Mouse (Mus musculus) CD4-positive helper T cell, adult 2 months (primary cell): ENCODE measurements around the gene Slc12a7.

ENCODE experiments used
- DNase-seq: peaks from one replicate; pipeline ENCODE4 v3.0.0-alpha.2; 2012; ENCODE audit warnings: low read depth, missing footprints, low spot score

The Slc12a7 gene

DNA sequence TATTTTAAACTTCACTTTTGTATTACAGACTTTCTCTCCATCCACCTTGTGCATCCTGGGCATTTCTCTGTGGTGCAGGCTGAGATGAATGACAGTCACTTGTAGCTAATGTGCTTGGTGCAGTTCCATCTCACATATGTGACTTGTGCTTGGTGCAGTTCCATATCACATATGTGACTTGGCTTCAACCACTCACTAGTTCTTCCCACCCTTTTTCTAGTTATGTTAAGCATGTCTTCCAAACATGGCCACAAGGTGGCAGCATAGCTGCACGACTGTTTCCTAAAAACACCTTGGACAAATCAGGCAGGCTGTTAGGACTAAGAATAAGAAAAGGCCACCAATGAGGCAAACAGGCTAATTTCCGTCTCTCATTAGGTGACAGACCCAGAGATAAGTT, 14.7 kb upstream of the Slc12a7 start:
- peak; percentile 85 for DNase-seq

DNA sequence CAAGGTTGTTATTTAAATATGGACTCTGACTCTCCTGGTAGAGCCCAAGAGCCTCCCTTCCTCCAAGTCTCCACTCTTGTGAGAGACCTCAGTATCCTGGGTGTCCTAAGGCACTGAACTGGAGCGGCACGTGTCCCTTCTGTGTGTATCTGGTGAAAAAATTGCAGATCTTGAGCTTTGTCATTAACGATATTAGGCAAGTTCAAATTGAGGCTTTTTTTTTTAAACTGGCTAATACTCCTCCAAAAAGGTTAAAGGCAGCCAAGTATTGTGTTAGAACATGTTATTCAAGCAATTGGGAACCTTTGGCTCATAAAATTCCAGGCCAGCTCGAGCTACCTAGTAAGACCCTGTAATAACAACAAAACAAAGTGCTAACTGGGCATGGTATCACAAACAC, 12.7 kb upstream of the Slc12a7 start:
- no peak for DNase-seq

DNA sequence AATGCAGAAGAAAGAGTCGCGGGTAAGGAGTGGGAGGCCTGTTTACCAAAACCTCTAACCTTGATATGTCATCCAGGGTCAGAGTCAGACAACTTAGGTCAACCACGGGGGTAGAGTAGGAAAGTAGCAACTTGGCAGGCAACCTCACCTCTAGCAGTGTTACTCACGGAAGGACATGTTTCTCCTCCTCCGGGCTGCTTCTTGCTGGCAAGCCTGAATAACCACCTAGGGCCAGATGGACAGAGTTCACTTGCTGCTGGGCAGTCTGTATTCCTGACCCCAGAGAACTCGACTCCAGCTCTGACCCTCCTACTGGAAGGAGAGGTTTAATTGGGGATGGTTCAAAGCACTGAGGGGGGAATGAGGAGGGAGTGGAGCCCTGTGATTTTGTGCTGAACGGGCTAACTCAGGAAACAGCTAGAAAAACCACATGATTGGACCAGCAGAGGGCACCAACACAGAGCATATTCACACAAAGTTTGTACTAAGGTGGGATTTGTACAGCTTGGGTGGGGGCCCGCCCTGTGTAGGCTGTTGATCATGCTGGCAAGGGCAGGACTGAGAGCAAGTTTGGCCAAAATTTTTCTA, 9.7 kb upstream of the Slc12a7 start:
- peak; percentile 49 for DNase-seq

DNA sequence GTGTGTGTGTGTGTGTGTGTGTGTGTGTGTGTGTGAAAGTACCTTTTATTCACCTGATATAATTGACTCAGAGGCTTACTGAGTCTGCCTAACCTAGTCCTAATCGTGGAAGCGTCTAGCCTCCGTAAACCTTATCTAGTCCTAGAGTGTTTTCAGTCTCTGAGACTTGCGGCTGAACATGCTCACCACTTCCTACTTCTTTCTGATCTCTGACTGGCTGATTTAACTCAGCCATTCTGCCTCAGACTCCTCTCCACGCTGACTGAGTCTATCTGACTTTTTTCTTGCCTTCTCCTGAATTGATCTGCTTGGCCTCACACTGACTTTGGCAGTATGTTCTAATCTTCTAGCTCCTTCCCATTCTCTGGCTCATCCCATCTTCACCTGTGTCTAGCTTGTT, 7.6 kb upstream of the Slc12a7 start:
- DNase-seq = peak; percentile 75

DNA sequence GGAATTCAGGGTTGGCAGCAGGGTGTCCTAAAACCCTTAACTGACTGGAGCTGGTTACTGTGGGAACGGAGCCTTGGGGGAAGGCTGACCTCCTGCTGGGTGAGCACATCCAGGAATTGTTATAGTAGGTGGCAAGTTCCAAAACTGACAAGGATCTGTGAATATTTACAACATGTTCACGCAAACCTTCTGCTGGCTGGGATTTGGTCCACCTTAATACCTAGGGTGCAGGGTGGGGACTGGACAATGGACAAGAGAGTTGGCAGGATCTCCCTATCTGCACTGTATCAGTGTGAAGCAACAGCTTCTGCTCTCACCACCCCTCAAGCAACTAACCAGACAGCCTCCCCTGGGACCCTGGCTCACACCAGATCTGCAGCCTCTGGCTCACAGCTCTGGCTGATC, 5.3 kb upstream of the Slc12a7 start:
- DNase-seq = no peak

DNA sequence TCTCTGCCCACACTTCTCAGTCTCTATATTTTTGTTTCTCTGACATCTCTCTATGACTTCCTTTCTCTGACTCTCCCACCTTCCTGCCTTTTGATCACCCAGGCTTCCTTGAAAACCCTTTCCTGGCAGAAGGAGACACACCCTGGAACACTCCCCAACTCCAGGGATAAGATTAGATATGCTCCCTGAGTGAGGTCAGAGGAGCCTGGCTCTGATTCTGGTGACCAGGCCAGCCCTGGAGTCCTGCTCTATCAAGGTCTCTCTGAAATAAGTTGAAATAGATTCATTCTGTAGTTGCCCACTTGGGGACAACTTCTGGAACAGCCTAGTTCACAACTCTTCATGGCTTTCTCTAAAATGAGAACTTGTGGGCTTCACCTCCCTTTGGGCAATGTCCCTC, 4.3 kb upstream of the Slc12a7 start:
- no peak for DNase-seq

DNA sequence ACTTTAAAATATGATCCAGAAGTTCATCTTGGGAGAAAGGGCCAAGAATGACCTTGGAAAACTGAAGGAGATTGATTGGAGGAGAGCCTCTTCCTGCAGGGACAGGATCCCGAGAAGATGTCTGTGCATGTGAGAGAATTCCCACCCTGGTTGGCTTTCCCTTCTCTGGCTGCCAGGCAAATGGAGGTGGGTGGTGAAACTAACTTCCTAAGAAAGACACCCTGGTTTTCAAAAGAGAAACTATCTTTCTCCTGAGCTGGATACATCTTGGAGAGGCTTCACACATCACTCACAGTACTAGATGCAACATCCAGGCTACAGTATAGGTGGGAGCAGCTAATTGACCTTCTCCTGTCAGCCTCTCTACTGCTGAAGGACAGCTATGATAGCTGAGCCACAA, 2.0 kb upstream of the Slc12a7 start:
- no peak for DNase-seq

DNA sequence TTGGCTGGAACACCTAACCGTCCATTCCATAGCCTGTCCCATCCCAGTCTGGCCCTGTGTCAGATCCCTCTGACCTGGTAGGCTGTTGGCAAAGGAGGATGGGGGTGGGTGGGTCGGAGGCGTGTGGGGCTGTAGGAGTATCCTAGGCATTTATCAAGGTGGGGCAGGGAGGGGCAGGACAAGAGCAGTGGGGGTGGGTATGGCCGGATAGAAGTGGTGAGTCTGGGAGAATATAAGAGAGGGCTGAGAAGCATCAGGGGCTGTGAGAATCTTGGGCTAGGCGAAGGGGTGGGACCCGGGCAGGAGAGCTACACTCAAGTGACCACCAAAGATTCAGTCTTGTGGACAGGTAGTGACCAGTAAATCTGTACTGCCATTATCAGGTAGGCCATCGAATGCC, 659 bp upstream of the Slc12a7 start:
- DNase-seq = no peak

DNA sequence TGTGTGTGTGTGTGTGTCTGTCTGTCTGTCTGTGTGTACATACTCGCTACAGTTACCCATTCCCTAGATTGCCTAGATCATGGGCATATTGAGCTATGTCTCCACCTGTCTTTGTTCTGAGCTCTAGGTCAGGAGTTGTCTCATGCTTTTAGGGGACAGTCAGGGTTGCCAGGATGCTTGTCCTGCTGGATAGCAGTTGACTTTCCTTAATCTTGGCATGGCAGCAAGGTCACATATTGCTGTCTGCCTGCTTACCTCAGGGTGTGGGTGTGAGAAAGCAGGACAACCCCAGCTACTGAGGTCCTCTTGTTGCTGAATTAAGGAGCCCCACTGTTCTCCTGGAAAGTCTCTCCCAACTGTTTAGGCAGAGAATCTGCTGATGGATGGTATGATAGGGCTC, 1.5 kb downstream of the Slc12a7 start:
- no peak for DNase-seq

DNA sequence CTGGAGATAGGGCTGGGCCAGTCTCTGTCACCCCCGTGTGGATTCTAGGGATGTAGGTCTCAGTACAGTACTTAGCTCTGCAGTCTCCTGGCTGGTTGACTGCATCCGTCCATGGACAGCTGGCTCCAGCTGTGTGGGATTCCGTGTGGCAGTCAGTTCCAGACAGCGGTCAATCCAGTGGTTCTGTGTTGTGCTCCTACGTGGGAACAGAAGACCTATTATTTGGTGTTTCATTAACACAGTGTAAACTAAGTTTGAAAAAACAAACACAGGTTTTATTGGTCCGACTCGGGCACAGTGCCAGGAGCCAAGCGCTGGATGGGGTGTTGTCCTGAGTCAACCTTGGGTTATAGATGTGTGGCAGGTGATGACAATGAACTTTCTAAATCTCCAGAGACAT, 2.4 kb downstream of the Slc12a7 start:
- DNase-seq = no peak

DNA sequence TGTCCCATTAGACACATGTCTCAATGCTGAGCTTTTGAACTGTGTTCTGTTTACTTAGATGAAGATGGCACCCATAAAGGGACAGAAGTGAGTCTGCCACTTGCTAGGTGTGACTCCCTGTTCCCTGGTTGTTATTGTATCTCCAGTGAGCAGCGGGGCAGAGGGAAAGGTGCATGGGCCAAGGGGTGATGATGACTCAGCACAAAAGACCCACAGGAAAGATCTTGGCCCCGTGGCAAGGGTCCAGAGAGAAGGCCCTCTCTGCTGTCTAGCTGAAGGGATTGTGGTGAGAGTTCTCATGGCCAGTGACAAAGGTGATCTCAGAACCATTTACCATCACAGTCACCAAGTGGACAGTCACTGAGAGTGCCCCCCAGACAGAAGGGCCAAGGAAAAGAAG, 3.0 kb downstream of the Slc12a7 start:
- no peak for DNase-seq

DNA sequence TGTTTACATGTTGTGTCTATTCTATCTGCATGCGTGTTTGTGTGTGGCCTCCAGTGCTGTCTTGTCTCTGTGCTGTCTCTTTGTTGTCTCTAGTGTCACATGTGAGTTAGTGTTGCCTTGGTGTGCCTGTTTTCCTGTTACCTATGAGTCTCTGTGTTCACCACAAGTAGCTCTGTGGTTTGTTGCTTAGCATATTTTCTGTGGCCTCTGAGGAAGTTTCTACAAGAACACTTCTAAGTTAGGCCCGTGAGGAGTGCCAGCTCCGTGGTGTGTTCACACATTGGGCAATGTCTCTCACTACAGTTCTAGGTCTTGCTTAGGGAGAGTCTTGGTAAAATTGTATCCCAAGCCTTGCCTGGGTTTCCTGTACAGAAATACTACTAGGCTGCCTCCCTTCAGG, 4.0 kb downstream of the Slc12a7 start:
- peak; percentile 83 for DNase-seq

DNA sequence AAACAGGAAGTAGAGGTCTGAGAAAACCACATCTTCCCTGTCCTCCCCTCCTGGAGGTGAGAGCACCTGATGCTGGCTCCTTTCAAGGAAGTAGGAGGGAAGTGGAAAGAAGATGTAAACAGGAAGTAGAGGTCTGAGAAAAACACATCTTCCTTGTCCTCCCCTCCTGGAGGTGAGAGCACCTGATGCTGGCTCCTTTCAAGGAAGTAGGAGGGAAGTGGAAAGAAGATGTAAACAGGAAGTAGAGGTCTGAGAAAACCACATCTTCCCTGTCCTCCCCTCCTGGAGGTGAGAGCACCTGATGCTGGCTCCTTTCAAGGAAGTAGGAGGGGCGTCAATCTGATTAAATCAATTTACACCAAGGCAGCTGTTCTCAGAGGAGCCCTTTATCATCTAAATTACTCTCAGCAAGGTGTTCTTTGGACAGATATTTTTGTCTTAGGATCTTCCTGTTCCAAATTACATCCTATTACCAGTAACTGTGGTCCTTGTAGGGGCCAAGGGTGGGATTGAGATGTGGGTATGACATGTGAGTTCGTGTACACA, 7.6 kb downstream of the Slc12a7 start:
- peak; percentile 34 for DNase-seq

DNA sequence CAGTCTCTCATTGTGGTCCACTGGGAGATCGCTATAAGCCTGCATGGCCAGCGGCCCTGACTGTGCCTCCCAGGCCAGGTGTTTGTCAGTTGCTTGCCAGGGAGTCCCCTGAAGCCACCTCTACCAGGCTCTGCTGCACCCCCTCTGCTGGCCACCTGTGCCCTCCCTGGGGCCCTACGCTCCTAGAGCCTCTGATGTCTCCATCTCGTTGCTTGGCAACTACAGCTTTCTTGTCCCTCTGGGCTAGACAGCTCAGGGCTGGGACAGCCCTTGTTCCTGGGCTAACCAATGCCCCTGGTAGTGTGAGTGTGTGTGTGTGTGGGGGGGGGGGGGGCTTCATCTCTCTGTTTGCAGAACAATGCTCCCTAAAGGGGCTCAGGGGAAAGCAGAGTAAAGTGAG, 10.1 kb downstream of the Slc12a7 start:
- no peak for DNase-seq

DNA sequence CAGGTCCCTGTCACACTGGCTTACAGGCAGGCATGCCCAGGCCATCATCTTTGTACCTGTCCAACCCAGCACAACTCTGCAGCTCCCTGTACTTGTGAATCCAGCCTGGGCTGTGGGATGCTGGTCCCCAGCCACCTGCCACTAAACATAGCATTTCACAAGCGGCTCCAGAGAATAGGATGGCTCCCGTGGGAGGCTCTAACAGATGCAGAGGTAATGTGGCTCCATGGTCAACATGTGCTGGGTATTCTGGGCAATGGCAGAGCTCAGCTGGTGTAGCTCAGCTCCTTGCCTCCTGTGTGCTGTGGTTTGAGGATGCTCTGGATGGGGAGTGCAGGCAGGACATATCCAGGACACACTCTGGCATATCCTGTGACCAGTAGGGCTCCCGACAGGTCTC, 10.8 kb downstream of the Slc12a7 start:
- no peak for DNase-seq

DNA sequence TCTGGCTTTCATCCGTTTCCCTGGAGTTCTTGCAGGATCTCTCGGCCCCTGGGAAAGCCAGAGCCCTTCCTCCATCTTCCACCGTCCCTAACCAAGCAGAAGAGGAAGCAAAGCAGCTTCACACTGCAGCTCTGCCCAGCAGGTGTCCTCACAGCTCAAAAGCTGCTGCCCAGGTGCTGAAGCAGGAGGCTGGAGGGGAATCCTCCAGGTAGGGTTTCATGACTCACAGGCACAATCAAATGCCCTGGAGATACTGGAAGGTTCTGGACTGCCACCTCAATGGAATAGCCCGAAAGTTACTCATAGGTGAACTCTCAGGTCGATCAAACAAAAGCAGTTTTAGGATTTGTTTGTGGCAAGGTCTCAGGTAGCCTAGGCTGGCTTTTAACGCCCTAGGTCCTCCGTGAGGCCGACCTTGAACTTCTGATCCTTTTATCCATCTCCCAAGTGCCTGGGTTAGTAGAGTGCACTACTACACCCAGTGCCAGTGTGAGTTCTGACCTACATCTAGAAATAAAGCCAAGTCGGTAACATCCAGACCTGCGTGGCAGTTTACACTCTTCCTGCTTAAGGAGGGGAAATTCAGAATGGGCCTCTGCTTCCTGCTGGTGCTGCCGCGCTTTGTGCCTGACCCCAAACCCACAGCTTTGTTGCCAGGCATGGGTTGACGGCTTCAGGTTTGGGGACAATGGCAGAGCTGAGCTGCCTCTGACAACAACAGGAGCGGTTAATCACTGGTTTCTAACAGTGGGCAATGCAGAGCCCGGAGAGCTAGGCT, 16.0 kb downstream of the Slc12a7 start:
- peak; percentile 60 for DNase-seq

DNA sequence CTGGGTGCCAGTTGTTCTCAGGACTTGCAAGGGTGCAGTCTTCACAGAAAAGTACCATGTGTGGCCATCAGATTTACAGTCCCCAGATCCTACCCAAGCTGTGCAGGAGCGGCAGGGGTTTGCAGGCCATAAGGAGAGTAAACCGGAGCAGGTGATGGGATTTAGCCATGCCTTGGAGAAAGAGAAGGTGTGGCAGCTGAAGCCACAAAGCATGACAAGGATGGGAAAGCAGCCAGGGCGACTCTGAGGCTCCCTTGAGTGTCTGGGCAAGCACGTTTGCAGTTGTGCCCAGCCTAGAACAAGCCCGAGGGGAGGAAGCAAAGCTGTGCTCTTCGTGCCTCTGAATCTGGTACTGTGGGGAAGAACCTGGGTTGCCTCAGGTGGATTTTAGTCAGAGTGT, 17.5 kb downstream of the Slc12a7 start:
- no peak for DNase-seq

DNA sequence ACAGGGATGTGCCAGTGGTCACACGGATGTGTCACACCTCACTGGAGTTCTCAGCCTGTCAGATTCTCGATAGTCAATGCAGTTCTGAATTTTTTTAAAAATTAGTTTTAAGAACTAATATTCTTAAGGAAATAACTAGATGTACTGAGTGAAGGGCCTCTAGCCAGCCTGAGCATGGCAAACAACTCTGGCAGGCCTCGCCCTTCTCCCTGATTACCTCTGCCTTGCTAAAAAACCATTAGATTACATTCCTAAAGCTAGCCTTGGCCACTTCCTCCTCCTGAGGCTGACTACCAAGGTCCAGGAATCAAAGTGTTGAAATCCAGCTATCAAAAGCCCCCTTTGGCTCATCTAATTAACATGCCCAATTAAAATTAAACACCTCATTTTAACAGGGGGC, 18.4 kb downstream of the Slc12a7 start:
- no peak for DNase-seq

DNA sequence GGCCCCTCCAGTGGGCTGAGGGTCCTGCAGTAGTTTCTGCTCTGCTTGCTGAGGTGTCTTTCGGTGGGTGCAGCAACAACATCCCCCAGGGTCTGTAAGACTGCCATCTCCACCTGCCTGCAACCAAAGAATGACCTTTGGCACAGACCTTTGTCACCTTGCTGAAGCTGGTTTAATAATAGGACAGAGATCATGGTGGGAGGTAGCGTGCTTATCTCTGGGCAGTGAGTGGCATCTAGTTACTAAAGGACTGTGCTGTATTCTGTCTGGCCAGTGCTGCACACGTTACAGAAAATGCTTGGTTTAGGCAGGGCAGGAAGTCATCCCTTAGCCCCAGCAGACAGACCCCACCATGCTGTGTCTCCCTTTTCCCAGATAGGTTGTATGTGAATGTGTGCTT, 22.9 kb downstream of the Slc12a7 start:
- no peak for DNase-seq

DNA sequence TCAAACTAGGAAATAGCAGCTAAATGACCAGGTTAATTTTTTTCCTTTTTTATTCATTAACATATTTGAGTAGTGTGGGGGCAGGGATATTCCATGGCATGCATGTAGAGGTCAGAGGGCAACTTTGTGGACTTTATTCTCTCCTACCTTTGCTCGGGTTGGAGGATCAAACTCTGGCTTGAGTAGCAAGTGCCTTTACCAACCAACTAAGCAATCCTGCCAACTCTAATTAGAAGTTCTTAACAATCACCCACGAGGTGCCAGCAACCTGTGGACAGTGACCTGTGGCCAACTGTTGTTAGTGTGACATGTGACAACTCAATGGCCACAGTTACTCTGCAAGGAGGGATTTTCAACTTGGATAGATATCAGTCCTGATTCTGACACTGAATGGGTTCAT, 24.0 kb downstream of the Slc12a7 start:
- no peak for DNase-seq

DNA sequence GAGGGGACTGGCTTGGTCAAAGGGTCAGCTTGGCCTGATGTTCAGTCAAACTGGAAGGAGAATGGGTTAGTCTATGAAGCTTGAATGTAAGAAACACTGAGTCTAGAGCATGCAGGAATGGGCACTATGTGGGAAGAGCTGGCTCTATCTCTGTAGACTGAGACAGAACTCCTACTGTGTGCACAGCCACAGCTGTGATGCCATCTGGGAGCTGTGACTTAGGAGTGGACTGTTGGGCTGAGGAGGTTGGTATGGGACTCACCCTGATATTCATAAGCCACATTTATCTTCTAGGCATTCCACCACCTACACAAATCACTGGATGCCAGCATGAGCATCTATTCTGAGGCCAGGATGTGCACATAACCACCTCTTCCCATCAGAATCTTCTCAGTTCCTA, 24.5 kb downstream of the Slc12a7 start:
- no peak for DNase-seq

DNA sequence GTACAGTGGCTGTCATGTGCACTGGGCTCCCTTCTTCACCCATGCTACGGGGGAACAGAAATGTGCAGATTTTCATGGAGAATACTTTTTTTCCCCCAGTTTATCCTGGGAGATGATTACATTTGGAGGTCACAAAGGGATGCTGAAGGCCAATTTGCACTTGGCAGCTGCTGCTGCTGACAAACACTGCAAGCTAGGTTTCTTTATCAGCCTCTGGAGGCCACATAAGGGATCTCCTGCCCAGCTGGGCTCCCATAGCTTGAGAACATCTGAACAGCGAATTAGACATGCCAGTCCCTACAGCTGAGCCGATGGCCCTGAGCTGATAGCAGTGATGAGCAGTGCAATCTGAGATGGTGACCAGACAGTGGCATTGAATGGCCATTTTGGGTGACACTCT, 26.7 kb downstream of the Slc12a7 start:
- no peak for DNase-seq

DNA sequence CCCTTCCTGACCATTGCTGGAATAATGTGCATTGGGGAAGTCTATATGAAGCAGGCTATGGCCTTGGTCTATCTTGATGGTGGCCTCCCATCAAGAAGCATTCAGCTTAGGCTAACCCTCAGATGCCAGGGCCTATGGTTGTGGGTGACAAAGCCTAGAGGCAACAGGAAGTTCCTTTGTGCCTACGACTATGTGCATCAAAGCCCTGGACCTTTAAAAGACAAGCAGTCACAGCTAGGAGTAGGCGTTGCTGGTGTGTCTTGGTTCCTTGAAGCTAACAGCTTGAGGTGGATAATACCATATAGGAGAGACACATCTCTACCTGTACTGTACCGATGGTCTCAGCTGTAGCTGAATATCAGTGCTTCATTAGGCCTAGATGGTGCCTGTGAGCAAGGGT, 27.2 kb downstream of the Slc12a7 start:
- DNase-seq = peak; percentile 48
